Mouse (Mus musculus): Measurements from ENCODE around the gene Hpd. TPM values are rescaled to one million over a fixed set of nuclear protein-coding genes. Genes with fewer than 3 reads are reported as not detected.

The Hpd gene
- total RNA-seq, 2 experiments from 2014 or later: 0.42 to 2.4 TPM

GRCm38 (mm10) chr5:123148073-123148722 lies 34.3 kb downstream of the Hpd start:
- DNase-seq (ENCODE audit: low spot score in 2 of 2): no peak

- no peak for DNase-seq (ENCODE audit: low spot score in 2 of 2)
These were observed 35.0 kb downstream of the Hpd start for GRCm38 (mm10) chr5:123147569-123147968.

- DNase-seq (ENCODE audit: low spot score in 2 of 2): no peak
These were observed 36.2 kb downstream of the Hpd start for GRCm38 (mm10) chr5:123146357-123146756.

GRCm38 (mm10) chr5:123144746-123145590 lies 37.6 kb downstream of the Hpd start:
- peak in 1 of 2 experiments; percentile 12 for DNase-seq (ENCODE audit: low spot score in 2 of 2)

GRCm38 (mm10) chr5:123143971-123144745 lies 38.4 kb downstream of the Hpd start:
- DNase-seq (ENCODE audit: low spot score in 2 of 2): peak in 1 of 2 experiments; percentile 10

- DNase-seq (ENCODE audit: low spot score in 2 of 2): peak in 1 of 2 experiments; percentile 44
These were observed 39.1 kb downstream of the Hpd start for GRCm38 (mm10) chr5:123143251-123143970.

- peak in 1 of 2 experiments; percentile 58 for DNase-seq (ENCODE audit: low spot score in 2 of 2)
These were observed 40.1 kb downstream of the Hpd start, which contains the start of gene Setd1b for GRCm38 (mm10) chr5:123142161-123143157. TSS of gene Setd1b (plus strand) at chr5:123142193.

- DNase-seq (ENCODE audit: low spot score in 2 of 2): peak in 1 of 2 experiments; percentile 62
These were observed 40.9 kb downstream of the Hpd start for GRCm38 (mm10) chr5:123141555-123142160.

- peak; percentile 75 to 89 for DNase-seq (ENCODE audit: low spot score in 2 of 2)
These were observed 41.6 kb downstream of the Hpd start for GRCm38 (mm10) chr5:123140694-123141554.

GRCm38 (mm10) chr5:123139722-123140627 lies 42.6 kb downstream of the Hpd start:
- DNase-seq (ENCODE audit: low spot score in 2 of 2): peak in 1 of 2 experiments; percentile 27

- DNase-seq (ENCODE audit: low spot score in 2 of 2): peak; percentile 81 to 86
These were observed 43.4 kb downstream of the Hpd start for GRCm38 (mm10) chr5:123138953-123139721.

GRCm38 (mm10) chr5:123138230-123138911 lies 44.2 kb downstream of the Hpd start:
- DNase-seq (ENCODE audit: low spot score in 2 of 2): peak; percentile 59 to 80

- no peak for DNase-seq (ENCODE audit: low spot score in 2 of 2)
These were observed 44.7 kb downstream of the Hpd start for GRCm38 (mm10) chr5:123137910-123138229.

- DNase-seq (ENCODE audit: low spot score in 2 of 2): peak; percentile 76 to 90
These were observed 45.2 kb downstream of the Hpd start for GRCm38 (mm10) chr5:123137044-123137909.
